Mouse (Mus musculus): ENCODE data around the gene Cysrt1.

Gene Cysrt1

DNA sequence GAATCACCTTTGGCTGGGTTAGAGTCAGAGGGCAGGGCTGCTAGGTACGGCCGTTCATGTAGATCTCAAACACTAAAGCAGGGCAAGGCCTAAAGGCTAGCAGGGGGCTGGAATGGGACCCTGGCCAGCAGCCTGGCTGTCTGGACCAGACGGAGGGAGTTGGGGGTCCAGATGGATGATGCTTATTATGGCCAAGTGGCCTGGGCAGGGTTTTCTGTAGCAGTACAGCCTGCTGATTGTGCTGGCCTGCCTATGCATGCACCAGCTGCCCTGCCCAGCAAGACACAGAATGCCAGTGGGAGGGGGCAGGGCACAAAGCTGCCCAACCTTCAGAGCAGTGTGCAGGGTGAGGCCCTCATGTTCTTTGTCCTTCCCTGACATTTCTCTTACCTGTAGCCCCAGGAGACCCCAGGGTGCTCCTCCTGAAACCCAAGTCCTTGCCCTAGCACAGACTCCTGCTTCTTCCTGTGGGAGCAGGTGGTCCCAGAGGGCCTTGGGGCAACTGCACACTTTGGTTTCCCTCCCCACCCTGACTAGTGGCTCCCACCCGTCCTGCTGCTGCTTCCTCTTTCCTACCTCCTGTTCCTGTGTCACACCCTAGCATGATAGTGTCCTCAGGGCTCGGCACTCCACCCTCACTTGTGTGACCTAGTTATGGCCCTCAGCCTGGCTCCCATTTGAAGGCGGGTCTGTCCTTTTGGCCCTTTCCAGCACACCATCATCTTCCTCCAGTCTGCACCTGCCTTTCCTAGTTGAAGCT is 23.8 kb upstream of the Cysrt1 start:
- in situ Hi-C loops (cut with MboI, MseI) = no loop called here

DNA sequence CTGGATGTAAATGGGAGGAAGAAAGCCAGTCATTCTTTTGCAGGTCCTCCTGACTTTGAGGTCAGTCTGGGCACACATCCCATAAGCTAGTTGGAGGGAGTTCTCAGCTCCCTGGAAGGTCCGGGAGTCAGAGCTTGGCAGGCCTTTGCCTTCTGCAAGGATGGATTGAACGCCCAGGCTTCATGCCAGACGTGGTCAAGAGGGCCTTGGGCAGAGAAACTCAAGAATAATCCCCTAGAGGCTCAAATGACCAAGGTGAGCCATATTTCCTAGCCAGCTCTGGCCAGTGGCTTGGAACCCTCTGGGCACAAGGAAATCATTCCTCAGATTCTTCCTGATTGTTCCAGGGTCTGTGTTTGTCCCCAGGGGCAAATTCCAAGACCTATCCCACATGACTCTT is 22.6 kb upstream of the Cysrt1 start:
- in situ Hi-C loops (cut with MboI, MseI) = no loop called here

GRCm38 (mm10) chr2:25264286-25264660 is 22.0 kb upstream of the Cysrt1 start:
- in situ Hi-C loops (cut with MboI, MseI) = no loop called here

DNA sequence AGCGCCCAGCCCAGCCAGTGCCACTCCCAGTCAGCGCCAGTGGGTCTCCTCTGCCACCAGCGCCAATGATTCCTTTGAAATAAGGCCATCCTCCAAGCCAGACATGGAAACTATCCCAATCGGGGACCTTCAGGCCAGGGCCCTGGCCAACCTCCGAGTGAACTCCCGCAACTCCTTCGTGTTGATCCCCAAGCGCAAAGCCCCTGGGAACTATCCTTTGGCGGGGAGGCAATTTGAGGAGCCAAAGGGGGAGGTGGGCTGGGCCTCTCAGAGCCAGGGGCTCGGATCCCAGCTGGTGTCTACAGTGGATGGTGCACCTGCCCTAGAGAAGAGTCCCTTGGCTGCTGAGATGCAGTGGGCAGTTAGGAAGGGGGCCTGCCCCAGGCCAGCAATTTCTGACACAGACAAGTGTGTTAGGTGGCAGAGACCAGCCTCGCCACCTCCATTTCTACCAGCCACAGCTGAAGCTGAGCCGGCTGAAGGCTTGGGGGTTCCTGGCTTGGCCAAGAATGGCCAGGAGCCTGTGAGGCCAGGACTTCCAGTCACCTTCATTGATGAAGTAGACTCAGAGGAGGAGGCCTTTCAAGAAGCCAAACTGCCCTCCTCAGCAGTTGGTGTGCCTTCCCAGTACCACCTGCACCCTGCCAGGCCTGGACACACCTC is 21.5 kb upstream of the Cysrt1 start:
- in situ Hi-C loops (cut with MboI, MseI) = no loop called here

- in situ Hi-C loops (cut with MboI, MseI) = no loop called here
These were observed 20.8 kb upstream of the Cysrt1 start for GRCm38 (mm10) chr2:25262795-25263622.

- in situ Hi-C loops (cut with MboI, MseI) = no loop called here
These were observed 20.1 kb upstream of the Cysrt1 start, which contains the start of gene Tprn for GRCm38 (mm10) chr2:25262291-25262767. Gene Tprn, plus strand, starts transcription at chr2:25262618.

DNA sequence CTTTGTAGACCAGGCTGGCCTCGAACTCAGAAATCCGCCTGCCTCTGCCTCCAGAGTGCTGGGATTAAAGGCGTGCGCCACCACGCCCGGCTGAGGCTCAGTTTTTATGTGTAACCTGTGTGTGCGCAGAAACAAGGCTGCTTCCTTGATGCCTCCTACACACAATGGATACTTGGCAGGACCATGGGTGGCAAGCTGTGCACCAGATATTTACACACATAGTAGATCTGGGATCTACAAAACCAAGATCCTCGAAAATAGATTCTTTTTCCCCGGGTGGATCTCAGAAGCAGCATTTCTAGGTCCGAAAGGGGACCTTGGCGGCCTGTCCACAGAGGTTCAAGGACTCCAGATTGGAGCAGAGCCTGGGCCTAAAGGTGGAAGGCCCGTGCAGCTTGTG is 19.6 kb upstream of the Cysrt1 start:
- in situ Hi-C loops (cut with MboI, MseI) = no loop called here

DNA sequence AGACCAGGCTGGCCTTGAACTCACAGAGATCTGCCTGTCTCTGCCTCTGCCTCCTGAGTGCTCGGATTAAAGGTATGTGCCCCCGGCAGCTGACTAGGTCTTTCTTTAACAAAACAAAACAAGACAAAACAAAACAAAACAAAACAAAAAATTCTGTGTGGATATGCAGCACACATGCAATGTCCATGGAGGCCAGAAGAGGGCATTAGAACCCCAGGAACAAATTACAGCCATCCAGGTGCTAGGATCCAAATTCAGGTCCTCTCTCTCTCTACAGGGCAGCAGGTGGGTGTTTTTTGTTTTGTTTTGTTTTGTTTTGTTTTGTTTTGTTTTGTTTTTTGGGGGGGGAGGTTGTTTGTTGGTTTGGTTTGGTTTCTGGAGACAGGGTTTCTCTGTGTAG is 16.6 kb upstream of the Cysrt1 start:
- in situ Hi-C loops (cut with MboI, MseI) = loop anchor here in 1 of 2 experiments (5.0 kb wide), 1 partner anchor 37 kb away; the partner anchor contains the start of gene Tubb4b

GRCm38 (mm10) chr2:25257250-25257649 is 15.0 kb upstream of the Cysrt1 start:
- in situ Hi-C loops (cut with MboI, MseI) = loop anchor here in 1 of 2 experiments (5.0 kb wide), 1 partner anchor 35 kb away; the partner anchor contains the start of gene Tubb4b

DNA sequence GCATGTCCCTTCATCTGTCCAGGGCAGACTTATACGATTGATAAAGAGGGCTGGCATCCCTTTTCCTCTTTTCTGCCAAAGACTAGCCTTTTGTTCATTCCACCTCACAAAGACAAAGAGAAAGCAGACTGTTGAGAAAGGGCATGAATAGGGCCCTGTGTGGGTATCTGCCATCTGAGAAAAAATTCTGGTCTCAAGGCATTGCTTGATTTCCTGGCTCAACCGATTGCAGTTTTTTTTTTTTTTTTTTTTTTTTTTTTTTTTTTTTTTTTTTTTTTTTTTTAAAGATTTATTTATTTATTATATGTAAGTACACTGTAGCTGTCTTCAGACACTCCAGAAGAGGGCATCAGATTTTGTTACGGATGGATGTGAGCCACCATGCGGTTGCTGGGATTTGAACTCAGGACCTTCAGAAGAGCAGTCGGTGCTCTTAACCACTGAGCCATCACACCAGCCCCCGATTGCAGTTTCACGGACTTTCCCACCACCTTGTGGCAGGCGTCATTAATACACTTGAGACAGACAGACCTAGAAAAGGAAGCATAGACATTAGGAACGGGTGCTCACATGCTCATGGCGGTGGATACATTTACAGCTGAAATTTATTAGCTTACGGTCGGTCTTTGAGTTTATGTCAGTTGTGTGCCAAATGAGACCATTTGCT is 14.3 kb upstream of the Cysrt1 start:
- in situ Hi-C loops (cut with MboI, MseI) = loop anchor here in 1 of 2 experiments (5.0 kb wide), 1 partner anchor 34 kb away; the partner anchor contains the start of gene Tubb4b

GRCm38 (mm10) chr2:25255284-25255779 is 13.1 kb upstream of the Cysrt1 start, which contains the start of gene Tmem203:
Gene Tmem203, plus strand, starts transcription at chr2:25255439.
- in situ Hi-C loops (cut with MboI, MseI) = loop anchor here in 1 of 2 experiments (5.0 kb wide), 1 partner anchor 33 kb away; the partner anchor contains the start of gene Tubb4b

DNA sequence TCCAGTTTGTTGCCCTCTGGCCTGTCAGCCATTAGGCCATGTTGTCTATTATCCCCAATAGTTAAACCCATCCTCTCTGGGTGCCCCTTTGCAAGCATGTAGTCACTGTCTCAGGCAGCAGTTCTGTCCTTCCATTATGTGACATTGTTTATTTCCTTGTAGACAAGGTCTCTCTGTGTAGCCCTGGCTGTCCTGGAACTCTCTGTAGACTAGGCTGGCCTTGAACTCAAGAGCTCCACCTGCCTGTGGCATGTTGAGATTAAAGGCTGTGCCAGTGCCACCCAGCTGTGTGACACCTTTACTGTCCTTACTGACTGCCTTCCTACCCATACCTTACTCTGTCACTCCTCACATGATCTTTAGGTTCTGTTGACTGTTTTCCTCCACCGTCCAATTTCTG is 10.1 kb upstream of the Cysrt1 start:
- in situ Hi-C loops (cut with MboI, MseI) = loop anchor here in 1 of 2 experiments (5.0 kb wide), 1 partner anchor 60 kb away; no protein-coding TSS in a partner anchor

GRCm38 (mm10) chr2:25246183-25247072 is 4.2 kb upstream of the Cysrt1 start, which contains the start of gene AL732309.1:
Gene AL732309.1, minus strand, starts transcription at chr2:25246863.
- in situ Hi-C loops (cut with MboI, MseI) = no loop called here

GRCm38 (mm10) chr2:25244144-25244543 is 1.9 kb upstream of the Cysrt1 start:
- in situ Hi-C loops (cut with MboI, MseI) = no loop called here

GRCm38 (mm10) chr2:25243342-25243741 is 1.1 kb upstream of the Cysrt1 start:
- in situ Hi-C loops (cut with MboI, MseI) = no loop called here

- in situ Hi-C loops (cut with MboI, MseI) = no loop called here
These were observed 845 bp downstream of the Cysrt1 start for GRCm38 (mm10) chr2:25241438-25241775.

- in situ Hi-C loops (cut with MboI, MseI) = no loop called here
These were observed 1.4 kb downstream of the Cysrt1 start for GRCm38 (mm10) chr2:25240723-25241437.

DNA sequence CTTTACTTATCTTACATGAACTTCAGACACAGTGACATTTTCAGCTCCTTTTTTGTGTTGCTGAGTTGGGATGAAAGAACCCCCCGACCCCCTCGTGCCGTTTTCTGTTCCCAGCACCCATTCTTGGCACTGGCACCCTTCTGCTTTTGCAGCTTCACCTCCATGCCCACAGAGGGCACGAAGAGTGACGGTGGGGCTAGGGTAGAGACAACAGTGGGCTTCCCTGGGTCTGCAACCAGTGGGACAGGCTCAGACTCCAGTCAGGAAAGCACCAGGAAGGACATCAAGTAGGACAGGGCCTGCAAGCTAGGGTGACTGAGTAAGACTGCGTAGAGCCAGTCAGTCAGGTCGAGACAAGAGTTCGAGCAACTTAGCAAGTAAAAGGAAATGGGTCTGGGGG is 1.9 kb downstream of the Cysrt1 start:
- in situ Hi-C loops (cut with MboI, MseI) = no loop called here

DNA sequence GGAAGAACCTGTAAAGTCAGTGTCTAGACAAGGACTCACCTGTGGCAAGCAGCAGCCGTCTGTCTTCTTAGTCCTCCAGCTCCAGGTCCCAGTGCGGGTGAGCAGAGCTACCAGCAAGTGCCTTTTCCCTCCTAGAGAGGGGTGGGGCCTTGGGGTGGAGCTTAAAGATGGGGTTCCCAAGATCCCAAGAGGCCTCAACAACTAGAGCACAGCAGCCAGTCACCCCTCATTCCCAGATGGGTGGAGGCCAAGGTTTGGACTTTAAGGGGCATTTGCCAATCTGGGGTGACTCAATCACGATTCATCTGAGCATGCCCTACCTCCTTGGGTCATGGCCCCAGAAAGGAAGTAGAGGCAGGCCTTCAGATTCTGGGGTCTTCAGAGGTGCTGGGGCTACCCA is 2.5 kb downstream of the Cysrt1 start:
- in situ Hi-C loops (cut with MboI, MseI) = no loop called here

Data from T-helper 17 cell (primary cell).